Mouse (Mus musculus) bone marrow macrophage, adult 2 months (primary cell): Measurements from ENCODE around the gene Cryba4.

Experiments
- CTCF ChIP-seq: IDR thresholded peaks from 2 replicates; pipeline ENCODE4 v1.5.1; 2012; ENCODE audit warnings: low read depth, mild to moderate bottlenecking, low read length, moderate library complexity
- POLR2A ChIP-seq: IDR thresholded peaks from 2 replicates; pipeline ENCODE4 v1.6.1; 2012; ENCODE audit warnings: mild to moderate bottlenecking, low read depth, low read length, borderline replicate concordance

GRCm38 (mm10) chr5:112272934-112273333 lies 20.6 kb upstream of the Cryba4 start:
- TF ChIP-seq CTCF (no peak), POLR2A (no peak)
